Mouse (Mus musculus): Measurements from ENCODE around the gene Mill2. TPM values are rescaled to one million over a fixed set of nuclear protein-coding genes. Genes with fewer than 3 reads are reported as not detected.

The Mill2 gene
- polyA plus RNA-seq, 1 experiment = 1.1 TPM

DNA sequence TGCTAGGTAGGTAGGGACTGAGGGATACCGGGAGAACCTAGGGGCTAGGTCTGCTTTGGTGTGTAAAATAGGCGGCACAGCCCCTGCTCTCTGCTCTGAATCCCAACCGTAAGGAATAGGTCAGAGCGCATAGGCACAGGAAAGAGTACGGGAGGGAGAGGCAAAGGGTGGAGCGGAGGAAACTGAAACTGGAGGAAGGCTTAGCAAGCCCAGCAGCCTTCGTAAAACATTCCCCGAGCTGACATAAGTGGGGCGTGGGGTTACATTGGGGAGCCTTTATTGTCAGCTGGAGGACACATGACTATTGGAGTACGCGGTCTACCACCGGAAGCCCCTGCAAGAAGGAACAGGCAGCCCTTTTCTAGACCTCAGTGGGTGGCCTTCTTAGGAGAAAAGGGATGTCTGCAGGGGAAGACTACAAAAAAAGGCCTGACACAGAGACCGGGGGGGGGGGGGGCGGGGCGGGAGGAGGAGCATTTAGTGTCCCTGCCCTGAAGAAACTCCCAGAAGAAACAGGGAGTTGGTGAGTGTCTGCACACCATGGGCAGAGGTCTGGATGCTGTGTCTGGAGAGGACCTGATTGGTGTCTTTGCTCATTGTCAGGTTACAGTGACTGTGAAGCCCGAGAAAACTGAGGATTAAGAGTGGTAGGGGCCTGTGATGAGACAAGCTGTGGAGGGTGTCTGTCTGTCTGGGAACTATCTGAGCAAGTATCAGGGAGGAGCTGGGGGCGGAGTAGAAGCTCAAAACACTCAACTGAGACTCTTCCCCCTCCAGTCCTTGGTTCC is 814 bp downstream of the Mill2 start:
- Histone ChIP-seq H3K4me1 (ENCODE audit: control insufficient read depth, insufficient read depth, low read length) (no peaks in the 10 kb centered on the region), H3K27ac (ENCODE audit: insufficient read depth, low read length) (peak overlapping the region; percentile 82), H3K36me3 (ENCODE audit: control insufficient read depth, insufficient read depth, low read length, poor library complexity, severe bottlenecking) (no peaks in the 10 kb centered on the region), H3K9ac (ENCODE audit: low read depth, poor library complexity, severe bottlenecking) (peak overlapping the region; percentile 34), H3K9me3 (replicated peaks; ENCODE audit: control insufficient read depth, insufficient read depth, low read length, poor library complexity, severe bottlenecking) (no peaks in the 10 kb centered on the region), H3K27me3 (ENCODE audit: control insufficient read depth, insufficient read depth, low read length, poor library complexity, severe bottlenecking) (no peaks in the 10 kb centered on the region), H3K4me3 (ENCODE audit: low read depth, low read length) (peak overlapping the region; percentile 54)
- peak; percentile 40 for TF ChIP-seq POLR2A (IDR thresholded peaks at IDR 0.05; ENCODE audit: insufficient read depth, low read length)
- TF ChIP-seq EP300 (IDR thresholded peaks at IDR 0.05; ENCODE audit: insufficient read depth, low read depth, low read length) = 0 out of 2 replicates have a peak, but pooled peaks have one; percentile 30
- TF ChIP-seq CTCF (IDR thresholded peaks at IDR 0.05; ENCODE audit: low read depth, low read length) = no peak

DNA sequence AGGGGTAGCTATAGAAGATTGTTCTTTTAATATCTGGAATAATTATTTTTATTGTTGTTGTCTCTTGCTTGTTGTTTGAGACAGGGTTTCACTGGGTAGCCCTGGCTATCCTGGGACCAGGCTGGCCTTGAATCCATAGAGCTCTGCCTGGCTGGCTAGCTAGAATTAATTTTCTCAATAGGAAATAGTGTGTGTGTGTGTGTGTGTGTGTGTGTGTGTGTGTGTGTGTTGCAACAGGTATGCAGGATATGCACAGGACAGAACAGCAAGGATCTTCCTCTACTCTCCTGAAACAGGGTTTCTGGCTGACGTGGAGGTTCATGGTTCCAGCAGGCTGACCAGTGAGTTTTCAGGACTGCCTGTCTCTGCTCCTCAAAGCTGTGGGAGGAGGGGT is 1.4 kb downstream of the Mill2 start:
- H3K9ac ChIP-seq (ENCODE audit: low read depth, poor library complexity, severe bottlenecking) = peak overlapping the region; percentile 12; the same call in 1 of the 2 replicates
- H3K27ac ChIP-seq (ENCODE audit: insufficient read depth, low read length) = no peak overlapping the region

DNA sequence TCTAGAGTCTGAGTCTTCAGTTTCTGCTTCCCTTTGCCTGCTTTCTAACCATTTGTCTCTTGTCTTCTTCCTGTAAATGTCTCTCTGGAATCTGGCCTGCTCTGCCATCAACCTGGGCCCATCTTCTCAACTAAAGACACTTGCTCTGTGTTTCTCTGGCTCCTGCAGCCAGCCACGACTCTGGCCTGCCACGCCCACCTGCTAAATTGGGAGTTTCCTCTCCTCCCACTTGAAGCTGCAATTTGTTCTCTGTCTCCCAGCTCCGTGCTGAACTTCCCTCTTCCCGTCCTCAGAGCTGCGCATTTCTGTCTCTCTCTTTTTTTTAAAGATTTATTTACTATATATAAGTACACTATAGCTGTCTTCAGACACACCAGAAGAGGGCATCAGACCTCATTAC is 5.0 kb downstream of the Mill2 start:
- Histone ChIP-seq H3K36me3 (ENCODE audit: control insufficient read depth, insufficient read depth, low read length, poor library complexity, severe bottlenecking) (no peaks in the 10 kb centered on the region), H3K4me1 (ENCODE audit: control insufficient read depth, insufficient read depth, low read length) (no peaks in the 10 kb centered on the region)

More for the DNA sequence above, 1.4 kb downstream of the Mill2 start:
- Histone ChIP-seq H3K9me3 (replicated peaks; ENCODE audit: control insufficient read depth, insufficient read depth, low read length, poor library complexity, severe bottlenecking) (no peaks in the 10 kb centered on the region), H3K4me1 (ENCODE audit: control insufficient read depth, insufficient read depth, low read length) (no peaks in the 10 kb centered on the region), H3K4me3 (ENCODE audit: low read depth, low read length) (no peak overlapping the region; the same call in 1 of the 2 replicates), H3K36me3 (ENCODE audit: control insufficient read depth, insufficient read depth, low read length, poor library complexity, severe bottlenecking) (no peaks in the 10 kb centered on the region), H3K27me3 (ENCODE audit: control insufficient read depth, insufficient read depth, low read length, poor library complexity, severe bottlenecking) (no peaks in the 10 kb centered on the region)
- TF ChIP-seq POLR2A (IDR thresholded peaks at IDR 0.05; ENCODE audit: insufficient read depth, low read length) (no peak), EP300 (IDR thresholded peaks at IDR 0.05; ENCODE audit: insufficient read depth, low read depth, low read length) (no peak), CTCF (IDR thresholded peaks at IDR 0.05; ENCODE audit: low read depth, low read length) (no peak)

DNA sequence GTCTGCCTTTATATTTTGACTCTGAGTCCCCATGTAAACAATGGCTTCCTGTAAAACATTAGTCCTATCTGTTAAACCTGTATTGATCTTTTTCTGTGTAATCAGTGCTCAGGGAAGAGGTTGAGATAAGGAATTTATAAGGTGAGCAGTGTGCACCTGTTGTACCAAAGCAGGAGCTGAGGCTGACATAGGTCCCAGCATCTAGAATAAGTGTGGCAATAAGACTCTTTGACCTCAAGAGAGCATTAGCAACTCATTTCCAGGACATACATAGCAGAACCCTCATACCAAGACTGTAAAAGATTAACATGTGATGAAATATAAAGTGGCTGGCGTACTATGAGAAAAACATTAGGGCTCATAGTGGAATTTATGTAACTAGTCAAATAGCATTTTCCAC is 8.6 kb downstream of the Mill2 start:
- TF ChIP-seq POLR2A (IDR thresholded peaks at IDR 0.05; ENCODE audit: insufficient read depth, low read length) = no peak
- no peak for TF ChIP-seq EP300 (IDR thresholded peaks at IDR 0.05; ENCODE audit: insufficient read depth, low read depth, low read length)
- no peak for TF ChIP-seq CTCF (IDR thresholded peaks at IDR 0.05; ENCODE audit: low read depth, low read length)
- Histone ChIP-seq H3K4me3 (ENCODE audit: low read depth, low read length) (no peak overlapping the region), H3K36me3 (ENCODE audit: control insufficient read depth, insufficient read depth, low read length, poor library complexity, severe bottlenecking) (no peaks in the 10 kb centered on the region), H3K4me1 (ENCODE audit: control insufficient read depth, insufficient read depth, low read length) (peaks cover 7% of the 10 kb centered on the region), H3K27me3 (ENCODE audit: control insufficient read depth, insufficient read depth, low read length, poor library complexity, severe bottlenecking) (no peaks in the 10 kb centered on the region), H3K27ac (ENCODE audit: insufficient read depth, low read length) (no peak overlapping the region), H3K9me3 (replicated peaks; ENCODE audit: control insufficient read depth, insufficient read depth, low read length, poor library complexity, severe bottlenecking) (no peaks in the 10 kb centered on the region), H3K9ac (ENCODE audit: low read depth, poor library complexity, severe bottlenecking) (no peak overlapping the region)

More for the DNA sequence above, 5.0 kb downstream of the Mill2 start:
- Histone ChIP-seq H3K27ac (ENCODE audit: insufficient read depth, low read length) (no peak overlapping the region), H3K9me3 (replicated peaks; ENCODE audit: control insufficient read depth, insufficient read depth, low read length, poor library complexity, severe bottlenecking) (no peaks in the 10 kb centered on the region), H3K9ac (ENCODE audit: low read depth, poor library complexity, severe bottlenecking) (no peak overlapping the region), H3K27me3 (ENCODE audit: control insufficient read depth, insufficient read depth, low read length, poor library complexity, severe bottlenecking) (no peaks in the 10 kb centered on the region), H3K4me3 (ENCODE audit: low read depth, low read length) (no peak overlapping the region)
- TF ChIP-seq CTCF (IDR thresholded peaks at IDR 0.05; ENCODE audit: low read depth, low read length) = no peak
- TF ChIP-seq POLR2A (IDR thresholded peaks at IDR 0.05; ENCODE audit: insufficient read depth, low read length) = no peak

GRCm38 (mm10) chr7:18858310-18858916 is 18.6 kb downstream of the Mill2 start:
- H3K9ac ChIP-seq (ENCODE audit: low read depth, poor library complexity, severe bottlenecking) = no peak overlapping the region
- H3K4me3 ChIP-seq (ENCODE audit: low read depth, low read length) = no peak overlapping the region
- TF ChIP-seq EP300 (IDR thresholded peaks at IDR 0.05; ENCODE audit: insufficient read depth, low read depth, low read length) = no peak
- no peak for TF ChIP-seq CTCF (IDR thresholded peaks at IDR 0.05; ENCODE audit: low read depth, low read length)
- no peak for TF ChIP-seq POLR2A (IDR thresholded peaks at IDR 0.05; ENCODE audit: insufficient read depth, low read length)
- H3K27ac ChIP-seq (ENCODE audit: insufficient read depth, low read length) = no peak overlapping the region
- H3K27me3 ChIP-seq (ENCODE audit: control insufficient read depth, insufficient read depth, low read length, poor library complexity, severe bottlenecking) = no peaks in the 10 kb centered on the region
- peaks cover 3% of the 10 kb centered on the region for H3K4me1 ChIP-seq (ENCODE audit: control insufficient read depth, insufficient read depth, low read length)
- H3K9me3 ChIP-seq (replicated peaks; ENCODE audit: control insufficient read depth, insufficient read depth, low read length, poor library complexity, severe bottlenecking) = peaks cover 2% of the 10 kb centered on the region; the same call in 1 of the 2 replicates
- no peaks in the 10 kb centered on the region for H3K36me3 ChIP-seq (ENCODE audit: control insufficient read depth, insufficient read depth, low read length, poor library complexity, severe bottlenecking)

DNA sequence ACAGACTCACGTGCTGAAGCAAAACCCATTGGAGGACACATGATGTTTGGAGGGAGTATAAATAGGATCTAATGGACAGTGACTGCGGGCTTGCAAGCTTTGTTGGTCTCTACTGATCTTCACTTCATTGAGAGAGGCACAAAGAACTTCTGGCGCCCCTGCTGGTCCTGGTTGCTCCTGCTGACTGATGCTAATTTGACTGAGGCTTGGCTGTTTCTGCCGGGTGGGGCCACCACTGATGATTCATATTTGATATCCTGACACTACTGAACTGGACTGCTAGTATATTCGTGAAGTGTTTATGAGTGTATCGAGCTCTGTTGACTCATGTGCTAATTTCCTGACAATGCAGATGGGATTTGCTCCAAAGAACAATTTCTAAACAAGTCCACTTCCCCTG is 23.0 kb downstream of the Mill2 start:
- H3K36me3 ChIP-seq (ENCODE audit: control insufficient read depth, insufficient read depth, low read length, poor library complexity, severe bottlenecking) = no peaks in the 10 kb centered on the region
- peaks cover 2% of the 10 kb centered on the region; the same call in 1 of the 2 replicates for H3K9me3 ChIP-seq (replicated peaks; ENCODE audit: control insufficient read depth, insufficient read depth, low read length, poor library complexity, severe bottlenecking)
- no peak overlapping the region for H3K9ac ChIP-seq (ENCODE audit: low read depth, poor library complexity, severe bottlenecking)
- TF ChIP-seq POLR2A (IDR thresholded peaks at IDR 0.05; ENCODE audit: insufficient read depth, low read length) (no peak), EP300 (IDR thresholded peaks at IDR 0.05; ENCODE audit: insufficient read depth, low read depth, low read length) (no peak), CTCF (IDR thresholded peaks at IDR 0.05; ENCODE audit: low read depth, low read length) (no peak)
- H3K27me3 ChIP-seq (ENCODE audit: control insufficient read depth, insufficient read depth, low read length, poor library complexity, severe bottlenecking) = no peaks in the 10 kb centered on the region
- no peak overlapping the region for H3K4me3 ChIP-seq (ENCODE audit: low read depth, low read length)
- H3K27ac ChIP-seq (ENCODE audit: insufficient read depth, low read length) = no peak overlapping the region
- H3K4me1 ChIP-seq (ENCODE audit: control insufficient read depth, insufficient read depth, low read length) = peaks cover 3% of the 10 kb centered on the region
